29 mouse cellular contexts compared by ENCODE assay signal in genomic region chr8:122767229-122767628, GRCm38 (mm10). TPM values are rescaled to one million over a fixed set of nuclear protein-coding genes. Genes with fewer than 3 reads are reported as not detected.
A peak's percentile ranks its signal among the peaks of the same experiment; 100 is the strongest.
DNase-seq lines count a peak whose midpoint lies in the region; ATAC-seq and TF ChIP-seq lines count a peak whose summit lies in the region.
"Had no signal": no experiment of that assay in that cellular context is flagged by ENCODE, and none has a peak within 500 bp of the region (broad histone marks: within the 10 kb centered on the region; RNA-seq: fewer than 3 reads in every experiment).

No protein-coding gene starts in this region.

- no peak for ATAC-seq in hindbrain, embryonic 11.5 days (ENCODE audit: low FRiP score)
- no peak for ATAC-seq in midbrain, embryonic 14.5 days (ENCODE audit: low FRiP score, low TSS enrichment)
- ATAC-seq in midbrain, postnatal 0 days (ENCODE audit: low FRiP score): no peak
- ATAC-seq in common myeloid progenitor, adult 5-6 weeks (replicated peaks; ENCODE audit: low read depth, poor library complexity, severe bottlenecking): 0 out of 2 replicates have a peak, but pooled peaks have one; percentile 5
- ATAC-seq: forebrain, postnatal 0 days; inflammation-experienced regulatory T-cells, adult 6 months had no signal

- no peak for TF ChIP-seq CTCF in midbrain, postnatal 0 days (IDR thresholded peaks at IDR 0.05)

- no peak overlapping the region for H3K27ac ChIP-seq in hindbrain, embryonic 11.5 days (ENCODE audit: low read depth, low read length)
- no peak overlapping the region for H3K27ac ChIP-seq in hindbrain, embryonic 10.5 days
- no peak overlapping the region for H3K27ac ChIP-seq in midbrain, embryonic 14.5 days (replicated peaks; ENCODE audit: low read depth, low read length)
- no peak overlapping the region for H3K27ac ChIP-seq in midbrain, postnatal 0 days (ENCODE audit: low read depth, low read length)
- H3K27ac ChIP-seq: embryonic facial prominence, embryonic 13.5 days; forebrain, embryonic 12.5 days; heart, embryonic 15.5 days; hindbrain, embryonic 14.5 days; liver, embryonic 14.5 days; macrophage; stomach, embryonic 15.5 days had no signal

- 47% methylated on average over 9 of the region's 9 CpGs for WGBS in hindbrain, embryonic 11.5 days
- WGBS in hindbrain, embryonic 10.5 days: 50% methylated on average over 9 of the region's 9 CpGs
- 31% methylated on average over 9 of the region's 9 CpGs for WGBS in midbrain, embryonic 14.5 days
- 24% methylated on average over 9 of the region's 9 CpGs for whole genome bisulfite sequencing in midbrain, postnatal 0 days

- H3K9ac ChIP-seq in hindbrain, embryonic 11.5 days (ENCODE audit: low read depth, low read length): no peak overlapping the region
- no peak overlapping the region for H3K9ac ChIP-seq in midbrain, embryonic 14.5 days (replicated peaks; ENCODE audit: low read length)
- no peak overlapping the region for H3K9ac ChIP-seq in midbrain, postnatal 0 days (replicated peaks; ENCODE audit: low read length, poor library complexity, severe bottlenecking)
- H3K9ac ChIP-seq: embryonic facial prominence, embryonic 13.5 days; forebrain, embryonic 12.5 days; forebrain, postnatal 0 days; heart, embryonic 15.5 days; hindbrain, embryonic 14.5 days; liver, embryonic 14.5 days; neural tube, embryonic 13.5 days; stomach, embryonic 15.5 days had no signal

- H3K4me3 ChIP-seq in hindbrain, embryonic 11.5 days (ENCODE audit: low read depth, low read length): no peak overlapping the region
- H3K4me3 ChIP-seq in hindbrain, embryonic 10.5 days: no peak overlapping the region
- no peak overlapping the region for H3K4me3 ChIP-seq in midbrain, embryonic 14.5 days (replicated peaks; ENCODE audit: low read depth, low read length)
- H3K4me3 ChIP-seq in midbrain, postnatal 0 days (ENCODE audit: low read depth, low read length): no peak overlapping the region
- H3K4me3 ChIP-seq: embryonic facial prominence, embryonic 13.5 days; erythroblast, embryonic 14.5 days; forebrain, embryonic 12.5 days; heart, embryonic 15.5 days; neural tube, embryonic 13.5 days; stomach, embryonic 15.5 days had no signal

- no peaks in the 10 kb centered on the region; the same call in 1 of the 2 replicates for H3K27me3 ChIP-seq in hindbrain, embryonic 11.5 days (ENCODE audit: control insufficient read depth, insufficient read depth, low read length)
- peaks cover 11% of the 10 kb centered on the region for H3K27me3 ChIP-seq in hindbrain, embryonic 10.5 days (ENCODE audit: insufficient read depth, poor library complexity, severe bottlenecking)
- no peaks in the 10 kb centered on the region for H3K27me3 ChIP-seq in midbrain, embryonic 14.5 days (ENCODE audit: control insufficient read depth, insufficient read depth, low read length)
- H3K27me3 ChIP-seq in midbrain, postnatal 0 days (ENCODE audit: insufficient read depth, low read length): no peaks in the 10 kb centered on the region
- H3K27me3 ChIP-seq: neural tube, embryonic 13.5 days; stomach, embryonic 15.5 days had no signal

- no peaks in the 10 kb centered on the region for H3K9me3 ChIP-seq in hindbrain, embryonic 11.5 days (ENCODE audit: control insufficient read depth, low read length)
- no peaks in the 10 kb centered on the region for H3K9me3 ChIP-seq in hindbrain, embryonic 10.5 days
- H3K9me3 ChIP-seq in midbrain, embryonic 14.5 days (ENCODE audit: control insufficient read depth, low read length): no peaks in the 10 kb centered on the region
- no peaks in the 10 kb centered on the region for H3K9me3 ChIP-seq in midbrain, postnatal 0 days (ENCODE audit: low read length)
- H3K9me3 ChIP-seq: embryonic facial prominence, embryonic 13.5 days; forebrain, embryonic 12.5 days; heart, embryonic 15.5 days; neural tube, embryonic 13.5 days; stomach, embryonic 15.5 days had no signal

- H3K36me3 ChIP-seq in hindbrain, embryonic 11.5 days (ENCODE audit: control insufficient read depth, insufficient read depth, low read length): no peaks in the 10 kb centered on the region
- no peaks in the 10 kb centered on the region for H3K36me3 ChIP-seq in hindbrain, embryonic 10.5 days
- no peaks in the 10 kb centered on the region for H3K36me3 ChIP-seq in midbrain, embryonic 14.5 days (ENCODE audit: control insufficient read depth, insufficient read depth, low read length)
- H3K36me3 ChIP-seq in midbrain, postnatal 0 days (ENCODE audit: insufficient read depth, low read length): no peaks in the 10 kb centered on the region
- H3K36me3 ChIP-seq: embryonic facial prominence, embryonic 13.5 days; forebrain, embryonic 12.5 days; heart, embryonic 15.5 days; neural tube, embryonic 13.5 days; stomach, embryonic 15.5 days had no signal

- no peaks in the 10 kb centered on the region for H3K4me1 ChIP-seq in hindbrain, embryonic 11.5 days (replicated peaks; ENCODE audit: control insufficient read depth, insufficient read depth, low read length)
- H3K4me1 ChIP-seq in hindbrain, embryonic 10.5 days (replicated peaks): peaks cover 8% of the 10 kb centered on the region
- peaks cover 3% of the 10 kb centered on the region; the same call in 1 of the 2 replicates for H3K4me1 ChIP-seq in midbrain, embryonic 14.5 days (ENCODE audit: control insufficient read depth, insufficient read depth, low read length)
- H3K4me1 ChIP-seq in midbrain, postnatal 0 days (ENCODE audit: insufficient read depth, low read length): no peaks in the 10 kb centered on the region

- peak; percentile 6 for DNase-seq in hindbrain, embryonic 11.5 days (ENCODE audit: low spot score)
- no peak for DNase-seq in hindbrain, embryonic 10.5 days (ENCODE audit: low spot score)
- peak; percentile 44 for DNase-seq in midbrain, embryonic 14.5 days
- no peak for DNase-seq in midbrain, postnatal 0 days (ENCODE audit: low spot score)
- DNase-seq in spleen, adult 12 weeks (ENCODE audit: low spot score): no peak
- DNase-seq in kidney, postnatal 10 days: no peak
- DNase-seq: cerebellum, adult 11 months; cerebellum, adult 9-10 months; cerebellum, postnatal 36 days; forebrain, postnatal 0 days; gastrocnemius, postnatal 10 days; kidney, adult 11 months; kidney, postnatal 25 days; liver; lung, adult 2 months; lung, postnatal 10 days; right cerebral cortex, postnatal 14 days; thymus, postnatal 14 days had no signal

- no peak overlapping the region for H3K4me2 ChIP-seq in hindbrain, embryonic 11.5 days (replicated peaks; ENCODE audit: low read depth, low read length)
- H3K4me2 ChIP-seq in midbrain, embryonic 14.5 days (ENCODE audit: low read length): no peak overlapping the region
- no peak overlapping the region for H3K4me2 ChIP-seq in midbrain, postnatal 0 days (ENCODE audit: low read depth, low read length, poor library complexity, severe bottlenecking)
- H3K4me2 ChIP-seq: embryonic facial prominence, embryonic 13.5 days; forebrain, embryonic 12.5 days; heart, embryonic 15.5 days; hindbrain, embryonic 14.5 days; neural tube, embryonic 13.5 days; stomach, embryonic 15.5 days had no signal

RNA-seq across cellular contexts. Expression of gene Acsf3, which starts 8.1 kb away (rescaled TPM):
- polyA plus RNA-seq in hindbrain, embryonic 11.5 days (2014; fragmentation: Nextera tagmentation; extraction: Ambion mirVana): 11.5 and 15.4 TPM in 2 replicates
- 16.5 and 18.0 TPM in 2 replicates for polyA plus RNA-seq in hindbrain, embryonic 10.5 days (2016; fragmentation: Nextera tagmentation; extraction: Ambion mirVana)
- 16.3 and 16.8 TPM in 2 replicates for polyA plus RNA-seq in midbrain, embryonic 14.5 days (2014; fragmentation: Nextera tagmentation; extraction: Ambion mirVana)
- total RNA-seq in midbrain, postnatal 0 days (2014; rRNA removed): 22.1 and 22.7 TPM in 2 replicates
- 18.8 and 18.9 TPM in 2 replicates for polyA plus RNA-seq in midbrain, postnatal 0 days (2015; fragmentation: Nextera tagmentation; extraction: Ambion mirVana)
- total RNA-seq in common myeloid progenitor, adult 5-6 weeks (2017): 7.3 and 7.9 TPM in 2 replicates

Comparison
In these comparisons a context has a peak if more than half of its experiments do, and no peak if none do; other contexts are left out.
1. DNase-seq: peak in hindbrain, embryonic 11.5 days (single experiment) and midbrain, embryonic 14.5 days (single experiment); none in hindbrain, embryonic 10.5 days (single experiment), midbrain, postnatal 0 days (single experiment), spleen, adult 12 weeks (single experiment) and kidney, postnatal 10 days (single experiment).